Mouse (Mus musculus) liver, embryonic 14.5 days (tissue): ENCODE data around the gene Tango2. TPM values are rescaled to one million over a fixed set of nuclear protein-coding genes. Genes with fewer than 3 reads are reported as not detected.

Experiments used
- ATAC-seq: fragments of 200-750 bp; cut with Nextera tagmentation; 2 replicates; pipeline ENCODE4 v1.8.0; 2017; ENCODE audit warnings: moderate number of reproducible peaks, mild to moderate bottlenecking, moderate library complexity; ENCODE audit not compliant: insufficient read depth
- DNase-seq, 3 experiments: peaks; one replicate each; pipeline ENCODE4 v3.0.0-alpha.2; 2012 to 2013; ENCODE audit warnings: low read depth in 3 of 3, low spot score in 3 of 3
- H3K27ac ChIP-seq: fragments of 300-500 bp; sonication (generic); 2 replicates; pipeline ENCODE4 v1.5.1; 2014; ENCODE audit warnings: moderate library complexity, mild to moderate bottlenecking, control low read depth, inconsistent platforms
- H3K27me3 ChIP-seq: fragments of 300-500 bp; sonication (generic); 2 replicates; pipeline ENCODE4 v1.6.1; 2014; ENCODE audit warnings: mild to moderate bottlenecking, low read length, moderate library complexity; ENCODE audit not compliant: control insufficient read depth, insufficient read depth
- H3K36me3 ChIP-seq: fragments of 300-500 bp; sonication (generic); replicated peaks from 2 replicates; pipeline ENCODE4 v1.6.1; 2014; ENCODE audit warnings: low read depth; ENCODE audit not compliant: control insufficient read depth, insufficient read depth
- H3K4me1 ChIP-seq, 2 experiments: fragments of 200-500 bp in 1 of 2; fragments of 300-500 bp in 1 of 2; sonication (generic) in 1 of 2; replicated peaks; 2 replicates each; pipeline ENCODE4 v1.6.1; 2012 to 2014; ENCODE audit warnings: antibody characterized with exemption in 1 of 2, inconsistent platforms in 1 of 2, low read length in 1 of 2; ENCODE audit not compliant: control insufficient read depth in 2 of 2, insufficient read depth in 2 of 2
- H3K4me2 ChIP-seq: fragments of 300-500 bp; sonication (generic); 2 replicates; pipeline ENCODE4 v1.6.1; 2014; ENCODE audit warnings: low read depth, mild to moderate bottlenecking, control low read depth, moderate library complexity
- H3K4me3 ChIP-seq, 2 experiments: fragments of 200-500 bp in 1 of 2; fragments of 300-500 bp in 1 of 2; sonication (generic) in 1 of 2; 2 replicates each; pipeline ENCODE4 v1.5.1; 2012 to 2014; ENCODE audit warnings: low read depth in 2 of 2, low read length in 2 of 2, mild to moderate bottlenecking in 2 of 2, control low read depth in 1 of 2, inconsistent platforms in 1 of 2, moderate library complexity in 1 of 2; ENCODE audit not compliant: insufficient read depth in 1 of 2
- H3K9ac ChIP-seq: fragments of 300-500 bp; sonication (generic); replicated peaks from 2 replicates; pipeline ENCODE4 v1.6.1; 2014; ENCODE audit warnings: mild to moderate bottlenecking, control low read depth, moderate library complexity
- H3K9me3 ChIP-seq: fragments of 300-500 bp; sonication (generic); 2 replicates; pipeline ENCODE4 v1.6.1; 2016; ENCODE audit warnings: low read length, mixed read lengths; ENCODE audit not compliant: control insufficient read depth
- CTCF ChIP-seq: IDR thresholded peaks from 2 replicates; pipeline ENCODE4 v1.5.1; 2016; ENCODE audit warnings: antibody characterized with exemption, low read depth, control low read depth
- EP300 ChIP-seq: IDR thresholded peaks from 2 replicates; pipeline ENCODE4 v1.6.1; 2016; ENCODE audit warnings: antibody characterized with exemption, low read depth
- WGBS: fragments of 180-500 bp; shearing (Covaris S2); extraction: QIAGEN DNeasy Blood & Tissue Kit; methylation state at CpG from one replicate; pipeline ENCODE4 v1.1.7; 2014; ENCODE audit not compliant: insufficient replicate concordance; 5-methylcytosine and 5-hydroxymethylcytosine counted together
- polyA plus RNA-seq, 2 experiments: library from polyadenylated mRNA; depleted of rRNA in 1 of 2; stranded (reverse) in 1 of 2; unstranded in 1 of 2; fragments of >200 nt; fragmentation: Nextera tagmentation in 1 of 2; extraction: Ambion mirVana in 1 of 2; gene quantifications; 2 replicates each; pipeline versions ENCODE4 v1.2.1 to v1.2.3; 2012 to 2014

The Tango2 gene
- 44.3 and 44.5 TPM in 2 replicates for polyA plus RNA-seq (2012; rRNA removed)
- polyA plus RNA-seq (2014; fragmentation: Nextera tagmentation; extraction: Ambion mirVana) = 58.8 and 70.3 TPM in 2 replicates

DNA sequence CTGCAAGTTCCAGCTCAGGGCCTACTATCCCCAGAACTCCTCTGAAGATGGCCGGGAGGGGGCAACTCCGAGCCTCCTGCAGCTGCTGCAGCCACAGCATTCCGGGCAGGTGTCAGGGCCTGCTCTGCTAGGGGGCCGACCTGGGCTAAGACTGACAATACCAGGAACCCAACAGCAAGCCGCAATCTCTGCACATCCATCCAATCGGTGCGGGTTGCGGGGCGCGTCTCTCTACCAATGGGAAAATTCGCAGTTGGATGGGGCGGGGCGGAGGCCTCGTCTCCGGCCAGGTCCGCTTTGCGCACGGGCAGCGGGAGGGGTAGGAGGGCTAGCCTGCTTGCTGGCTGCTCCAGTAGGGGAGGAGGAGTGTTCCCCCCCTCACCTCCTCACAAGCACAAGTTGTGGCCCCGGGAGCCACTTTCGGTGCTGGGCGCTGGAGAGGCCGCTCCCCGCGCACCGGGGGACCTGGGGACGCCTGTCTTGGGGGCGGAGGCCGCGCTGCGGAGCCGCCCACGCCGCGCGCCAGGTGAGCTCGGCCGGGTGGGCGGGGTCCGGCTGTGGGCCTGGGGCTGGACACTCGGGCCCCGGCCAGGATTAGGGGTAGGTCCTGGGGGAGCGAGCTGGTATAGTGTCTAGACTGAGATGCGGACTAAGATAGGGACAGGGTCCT, at the start of gene Tango2, which contains the start of gene Arvcf:
Gene Tango2 (minus strand): TSS at position 173 of the 670 bp plus-strand sequence.
Gene Arvcf (plus strand): TSS at position 252 of the 670 bp plus-strand sequence.
- H3K4me2 ChIP-seq = peak within 1 kb of the TSS; percentile 62
- TF ChIP-seq EP300 (no peak), CTCF (peak; percentile 53)
- peaks cover 48% of the 10 kb centered on the region for H3K27me3 ChIP-seq
- H3K9ac ChIP-seq = no peak within 1 kb of the TSS
- peaks cover 15 to 23% of the 10 kb centered on the region in 2 experiments for H3K4me1 ChIP-seq
- DNase-seq (no peak), ATAC-seq (no peak)
- no peak within 1 kb of the TSS for H3K27ac ChIP-seq
- no peaks in the 10 kb centered on the region for H3K9me3 ChIP-seq
- no peaks in the 10 kb centered on the region for H3K36me3 ChIP-seq
- WGBS = 2% methylated on average over 40 of the region's 44 CpGs
- peak within 1 kb of the TSS; percentile 45 to 56 for H3K4me3 ChIP-seq

DNA sequence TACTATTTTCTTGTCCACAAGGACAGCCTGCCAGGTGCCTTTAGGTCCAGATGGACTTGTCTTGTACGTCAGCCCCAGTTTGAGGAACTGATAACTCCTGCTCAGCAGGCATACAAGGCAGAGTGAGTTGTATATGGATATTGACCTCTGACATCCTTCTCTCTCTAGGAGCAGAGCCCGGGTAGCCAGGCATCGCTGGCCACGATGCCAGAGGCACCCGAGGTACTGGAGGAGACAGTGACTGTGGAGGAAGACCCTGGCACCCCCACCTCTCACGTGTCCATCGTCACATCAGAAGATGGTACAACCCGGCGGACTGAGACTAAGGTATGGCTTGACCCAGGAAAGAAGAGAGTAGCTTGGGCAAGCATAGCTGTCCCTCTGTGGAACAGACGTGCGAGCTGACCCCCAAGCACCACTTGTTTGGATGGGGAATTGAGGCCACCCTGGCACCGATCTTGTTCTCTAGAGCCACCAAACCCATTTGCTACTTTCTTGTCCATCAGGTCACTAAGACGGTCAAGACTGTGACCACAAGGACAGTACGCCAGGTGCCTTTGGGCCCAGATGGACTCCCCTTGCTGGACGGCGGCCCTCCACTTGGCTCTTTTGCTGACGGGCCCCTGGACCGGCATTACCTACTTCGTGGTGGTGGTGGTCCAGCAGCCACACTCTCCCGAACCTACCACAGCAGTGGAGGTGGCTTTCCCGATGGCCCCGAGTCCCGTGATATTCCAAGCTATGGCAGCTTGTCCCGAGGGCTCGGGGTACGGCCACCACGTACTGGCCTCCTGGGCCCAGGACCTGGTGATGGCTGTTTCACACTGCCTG, 49.1 kb upstream of the Tango2 start:
- H3K36me3 ChIP-seq = no peaks in the 10 kb centered on the region
- no peak overlapping the region for H3K4me2 ChIP-seq
- H3K9ac ChIP-seq = no peak overlapping the region
- no peak for TF ChIP-seq CTCF
- TF ChIP-seq EP300 = no peak
- no peak for DNase-seq
- H3K27ac ChIP-seq = no peak overlapping the region
- 85% methylated on average over 27 of the region's 27 CpGs for WGBS
- peaks cover 15 to 19% of the 10 kb centered on the region in 2 experiments for H3K4me1 ChIP-seq
- H3K27me3 ChIP-seq = no peaks in the 10 kb centered on the region
- no peak for ATAC-seq
- no peaks in the 10 kb centered on the region for H3K9me3 ChIP-seq
- H3K4me3 ChIP-seq = no peak overlapping the region

DNA sequence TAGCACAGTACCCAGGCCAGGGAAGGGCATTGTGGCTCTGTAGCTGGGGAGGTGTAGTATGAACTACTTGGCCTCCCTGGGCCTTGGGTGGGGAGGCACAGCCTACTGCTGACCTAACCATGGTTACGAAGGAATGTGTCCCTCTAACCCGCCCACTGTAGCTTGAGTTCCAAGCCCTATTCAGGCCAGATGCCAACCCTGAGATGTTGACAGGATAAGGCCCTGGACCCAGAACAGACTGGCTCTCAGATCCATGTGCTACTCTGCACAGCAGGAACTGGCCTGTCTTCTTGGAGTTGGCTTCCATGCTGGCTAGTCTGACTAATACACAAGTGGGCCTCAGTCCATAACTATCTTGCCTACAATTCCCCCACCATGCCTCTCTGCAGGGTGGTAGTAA, 48.3 kb upstream of the Tango2 start:
- no peak overlapping the region for H3K27ac ChIP-seq
- no peak for TF ChIP-seq EP300
- no peak for TF ChIP-seq CTCF
- 78% methylated on average over 2 of the region's 2 CpGs for WGBS
- no peak for ATAC-seq
- H3K4me3 ChIP-seq = no peak overlapping the region
- no peak overlapping the region for H3K4me2 ChIP-seq
- no peaks in the 10 kb centered on the region for H3K9me3 ChIP-seq
- no peaks in the 10 kb centered on the region for H3K27me3 ChIP-seq
- no peaks in the 10 kb centered on the region for H3K36me3 ChIP-seq
- H3K9ac ChIP-seq = no peak overlapping the region
- peaks cover 22 to 23% of the 10 kb centered on the region in 2 experiments for H3K4me1 ChIP-seq
- no peak for DNase-seq

DNA sequence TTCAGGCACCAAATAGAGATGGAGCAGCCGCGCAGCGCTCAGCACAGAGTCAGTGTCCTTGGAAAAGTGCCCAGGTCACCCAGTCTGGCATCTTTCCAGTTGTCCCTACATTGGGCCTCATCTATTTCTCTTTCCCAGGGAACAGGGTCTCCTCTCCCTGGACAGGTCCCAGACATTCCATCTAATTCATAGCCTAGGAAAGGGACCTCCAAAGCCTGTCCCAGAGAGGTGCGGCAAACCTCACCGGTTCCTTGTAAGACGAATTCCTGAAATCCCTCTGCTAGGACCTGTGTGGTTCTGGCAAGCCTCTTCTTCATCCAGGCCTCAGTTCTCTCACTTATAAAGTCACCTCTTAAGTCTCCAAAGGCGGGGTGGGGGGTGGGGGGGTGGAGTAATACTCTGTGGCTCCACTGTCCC, 47.7 kb upstream of the Tango2 start:
- DNase-seq = no peak
- Histone ChIP-seq H3K27ac (no peak overlapping the region), H3K4me2 (no peak overlapping the region), H3K9me3 (no peaks in the 10 kb centered on the region), H3K27me3 (no peaks in the 10 kb centered on the region), H3K4me3 (no peak overlapping the region), H3K4me1 (peaks cover 22 to 25% of the 10 kb centered on the region in 2 experiments), H3K9ac (no peak overlapping the region), H3K36me3 (no peaks in the 10 kb centered on the region)
- no peak for ATAC-seq
- TF ChIP-seq EP300 (no peak), CTCF (no peak)
- 76% methylated on average over 6 of the region's 7 CpGs for WGBS
